In genomic region chr7:83882150-83882632, GRCm38 (mm10) we compare ENCODE assay signal across 8 mouse cellular contexts. TPM values are rescaled to one million over a fixed set of nuclear protein-coding genes. Genes with fewer than 3 reads are reported as not detected.
DNase-seq lines count a peak whose midpoint lies in the region; ATAC-seq and TF ChIP-seq lines count a peak whose summit lies in the region.

No protein-coding gene starts in this region.

- H3K27me3 ChIP-seq in forebrain, embryonic 14.5 days (replicated peaks; ENCODE audit: control insufficient read depth, insufficient read depth, low read length), result no peaks in the 10 kb centered on the region
- no peaks in the 10 kb centered on the region for H3K27me3 ChIP-seq in intestine, postnatal 0 days (replicated peaks; ENCODE audit: control insufficient read depth, insufficient read depth, low read length)
- H3K27me3 ChIP-seq in midbrain, embryonic 15.5 days (replicated peaks), result no peaks in the 10 kb centered on the region

- H3K4me2 ChIP-seq in forebrain, embryonic 14.5 days (ENCODE audit: low read length), result peak overlapping the region; percentile 87
- peak overlapping the region; percentile 95 for H3K4me2 ChIP-seq in intestine, postnatal 0 days (replicated peaks; ENCODE audit: low read depth)
- H3K4me2 ChIP-seq in midbrain, embryonic 15.5 days, result peak overlapping the region; percentile 67

- H3K36me3 ChIP-seq in forebrain, embryonic 14.5 days (ENCODE audit: control insufficient read depth, insufficient read depth, low read length), result 0 out of 2 replicates have a peak, but pooled peaks cover 4% of the 10 kb centered on the region
- peaks cover 8% of the 10 kb centered on the region; the same call in 1 of the 2 replicates for H3K36me3 ChIP-seq in intestine, postnatal 0 days (ENCODE audit: control insufficient read depth, insufficient read depth)
- no peaks in the 10 kb centered on the region for H3K36me3 ChIP-seq in midbrain, embryonic 15.5 days (replicated peaks)

- H3K9me3 ChIP-seq in forebrain, embryonic 14.5 days (replicated peaks; ENCODE audit: control insufficient read depth, low read length), result no peaks in the 10 kb centered on the region
- no peaks in the 10 kb centered on the region for H3K9me3 ChIP-seq in intestine, postnatal 0 days (ENCODE audit: control insufficient read depth)
- no peaks in the 10 kb centered on the region for H3K9me3 ChIP-seq in midbrain, embryonic 15.5 days

- H3K4me1 ChIP-seq in bone marrow, adult 2 months (ENCODE audit: control insufficient read depth, insufficient read depth, low read length), result peaks cover 6% of the 10 kb centered on the region
- H3K4me1 ChIP-seq in forebrain, embryonic 14.5 days (ENCODE audit: control insufficient read depth, insufficient read depth, low read length), result peaks cover 29% of the 10 kb centered on the region
- H3K4me1 ChIP-seq in intestine, postnatal 0 days (replicated peaks; ENCODE audit: control insufficient read depth, insufficient read depth, low read length), result peaks cover 24% of the 10 kb centered on the region
- H3K4me1 ChIP-seq in midbrain, embryonic 15.5 days, result peaks cover 59% of the 10 kb centered on the region

- WGBS in bone marrow, adult 2 months, result 98% methylated on average over 35 of the region's 35 CpGs
- 95% methylated on average over 31 of the region's 35 CpGs for WGBS in forebrain, embryonic 14.5 days
- 79% methylated on average over 35 of the region's 35 CpGs for WGBS in intestine, postnatal 0 days
- 90% methylated on average over 35 of the region's 35 CpGs for WGBS in midbrain, embryonic 15.5 days

- no peak for ATAC-seq in forebrain, embryonic 14.5 days
- no peak for ATAC-seq in intestine, postnatal 0 days
- no peak for ATAC-seq in midbrain, embryonic 15.5 days (replicated peaks)

- DNase-seq in layer of hippocampus, adult 2 months (ENCODE audit: low spot score in 2 of 2), result no peak
- no peak for DNase-seq in layer of hippocampus, postnatal 14 days (ENCODE audit: low spot score in 2 of 2)
- no peak for DNase-seq in forebrain, embryonic 14.5 days (ENCODE audit: low spot score)
- DNase-seq in layer of hippocampus, adult 9-10 months (ENCODE audit: low spot score), result no peak
- no peak for DNase-seq in retina, postnatal 1 day

- TF ChIP-seq POLR2A in bone marrow, adult 2 months (IDR thresholded peaks at IDR 0.05; ENCODE audit: borderline replicate concordance, control insufficient read depth, low read depth, low read length), result peak; percentile 34; the same call in 1 of the 2 replicates

- no peak for TF ChIP-seq CTCF in layer of hippocampus, adult 2 months (conservative IDR thresholded peaks at IDR 0.05)
- no peak for TF ChIP-seq CTCF in bone marrow, adult 2 months (IDR thresholded peaks at IDR 0.05; ENCODE audit: control insufficient read depth, insufficient read depth, low read length)
- TF ChIP-seq CTCF in intestine, postnatal 0 days (IDR thresholded peaks at IDR 0.05; ENCODE audit: low read depth), result no peak

- peak overlapping the region; percentile 93; the same call in 1 of the 2 replicates for H3K27ac ChIP-seq in layer of hippocampus, adult 2 months
- H3K27ac ChIP-seq in bone marrow, adult 2 months (ENCODE audit: control insufficient read depth, insufficient read depth, low read depth, low read length, poor library complexity), result no peak overlapping the region; the same call in 1 of the 2 replicates
- no peak overlapping the region for H3K27ac ChIP-seq in forebrain, embryonic 14.5 days (ENCODE audit: low read depth, low read length)
- peak overlapping the region; percentile 99; the same call in 1 of the 2 replicates for H3K27ac ChIP-seq in intestine, postnatal 0 days (ENCODE audit: low read depth, low read length)
- no peak overlapping the region for H3K27ac ChIP-seq in midbrain, embryonic 15.5 days

- peak overlapping the region; percentile 78 for H3K4me3 ChIP-seq in layer of hippocampus, adult 2 months
- H3K4me3 ChIP-seq in bone marrow, adult 2 months (replicated peaks; ENCODE audit: control insufficient read depth, low read depth, low read length), result peak overlapping the region; percentile 64
- peak overlapping the region; percentile 57 for H3K4me3 ChIP-seq in forebrain, embryonic 14.5 days (ENCODE audit: low read depth, low read length)
- H3K4me3 ChIP-seq in intestine, postnatal 0 days (ENCODE audit: low read depth, low read length), result peak overlapping the region; percentile 75
- peak overlapping the region; percentile 82 for H3K4me3 ChIP-seq in midbrain, embryonic 15.5 days

- peak overlapping the region; percentile 87; the same call in 1 of the 2 replicates for H3K9ac ChIP-seq in forebrain, embryonic 14.5 days (ENCODE audit: low read length)
- H3K9ac ChIP-seq in intestine, postnatal 0 days (ENCODE audit: low read depth, low read length), result peak overlapping the region; percentile 94; the same call in 1 of the 2 replicates
- H3K9ac ChIP-seq in midbrain, embryonic 15.5 days, result peak overlapping the region; percentile 91

RNA-seq across cellular contexts. Expression of gene Tlnrd1, which starts 1.9 kb away (rescaled TPM):
- total RNA-seq in layer of hippocampus, adult 2 months (2021), result 10 to 100 TPM; 18.1 to 20.9 TPM
- 10 to 100 TPM; 16.7 to 17.4 TPM for total RNA-seq in layer of hippocampus, postnatal 14 days (2021)
- 10.5 and 11.5 TPM in 2 replicates for polyA plus RNA-seq in bone marrow, adult 2 months (2011; ENCODE audit: insufficient read depth, insufficient read length, low replicate concordance, missing spikeins)
- 7.3 and 7.6 TPM in 2 replicates for polyA plus RNA-seq in forebrain, embryonic 14.5 days (2014; fragmentation: Nextera tagmentation; extraction: Ambion mirVana)
- polyA plus RNA-seq in intestine, postnatal 0 days (2015; fragmentation: Nextera tagmentation; extraction: Ambion mirVana), result 11.8 and 12.0 TPM in 2 replicates
- 10.1 and 12.1 TPM in 2 replicates for polyA plus RNA-seq in midbrain, embryonic 15.5 days (2015; fragmentation: Nextera tagmentation; extraction: Ambion mirVana)

RNA-seq across cellular contexts. Expression of gene Mesd, which starts 2.1 kb away (rescaled TPM):
- 10 to 100 TPM; 57.4 to 62.7 TPM for total RNA-seq in layer of hippocampus, adult 2 months (2021)
- 10 to 100 TPM; 45.3 to 64.1 TPM for total RNA-seq in layer of hippocampus, postnatal 14 days (2021)
- polyA plus RNA-seq in bone marrow, adult 2 months (2011; ENCODE audit: insufficient read depth, insufficient read length, low replicate concordance, missing spikeins), result 17.4 and 32.0 TPM in 2 replicates
- polyA plus RNA-seq in forebrain, embryonic 14.5 days (2014; fragmentation: Nextera tagmentation; extraction: Ambion mirVana), result 56.2 and 62.8 TPM in 2 replicates
- polyA plus RNA-seq in intestine, postnatal 0 days (2015; fragmentation: Nextera tagmentation; extraction: Ambion mirVana), result 53.6 and 55.0 TPM in 2 replicates
- 64.7 and 67.1 TPM in 2 replicates for polyA plus RNA-seq in midbrain, embryonic 15.5 days (2015; fragmentation: Nextera tagmentation; extraction: Ambion mirVana)

Comparison
In these comparisons a context has a peak if more than half of its experiments do, and no peak if none do; other contexts are left out.
1. H3K27ac ChIP-seq: peak in layer of hippocampus, adult 2 months (single experiment) and intestine, postnatal 0 days (single experiment); none in bone marrow, adult 2 months (single experiment), forebrain, embryonic 14.5 days (single experiment) and midbrain, embryonic 15.5 days (single experiment).
2. Peak in every context shown above with its lines, with median percentiles within 50 percentile points of each other: H3K4me3 ChIP-seq, H3K4me2 ChIP-seq and H3K9ac ChIP-seq.